In the genomic region with DNA sequence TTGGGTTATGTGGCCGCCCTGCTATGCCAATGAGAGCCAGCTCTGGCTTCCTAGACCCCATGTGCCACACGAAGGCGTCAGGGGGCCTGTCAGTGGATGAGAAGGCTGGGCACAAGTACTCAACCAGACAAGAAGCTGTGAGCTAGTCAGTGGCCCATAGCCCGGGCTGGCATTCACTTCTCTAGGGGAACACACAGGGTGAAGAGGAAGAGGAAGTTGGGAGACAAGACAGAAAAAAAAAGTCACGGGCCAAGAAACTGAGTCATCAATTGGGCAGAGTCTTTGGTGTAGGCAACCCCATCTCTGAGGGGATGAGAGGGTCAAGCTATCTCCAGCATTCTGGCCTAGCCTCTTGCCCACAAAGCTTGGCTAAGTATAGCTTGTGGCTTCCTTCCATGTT, we compare ENCODE assay signal across 14 mouse cellular contexts.
DNase-seq lines count a peak whose midpoint lies in the region; ATAC-seq lines count a peak whose summit lies in the region.
"Had no signal": no experiment of that assay in that cellular context is flagged by ENCODE, and none has a peak within 500 bp of the region (broad histone marks: within the 10 kb centered on the region; RNA-seq: fewer than 3 reads in every experiment).

No protein-coding gene starts in this region.

- peaks cover 43% of the 10 kb centered on the region for H3K4me1 ChIP-seq in hindbrain, embryonic 13.5 days (replicated peaks)
- peaks cover 18% of the 10 kb centered on the region for H3K4me1 ChIP-seq in hindbrain, embryonic 14.5 days (replicated peaks; ENCODE audit: control insufficient read depth, insufficient read depth, low read length)
- peaks cover 36% of the 10 kb centered on the region for H3K4me1 ChIP-seq in limb, embryonic 15.5 days

- ATAC-seq in hindbrain, embryonic 13.5 days (ENCODE audit: low FRiP score): no peak
- no peak for ATAC-seq in hindbrain, embryonic 14.5 days (ENCODE audit: low FRiP score)
- no peak for ATAC-seq in limb, embryonic 15.5 days (ENCODE audit: insufficient number of reproducible peaks, low FRiP score, low TSS enrichment, low read depth)
- ATAC-seq in megakaryocyte-erythroid progenitor cell, adult 5-6 weeks (replicated peaks; ENCODE audit: low FRiP score, low TSS enrichment, poor library complexity, severe bottlenecking): no peak
- ATAC-seq: activated CD4-positive, CD25-positive, alpha-beta regulatory T cell, adult 4 months had no signal

- 71% methylated on average over 5 of the region's 5 CpGs for WGBS in hindbrain, embryonic 13.5 days
- WGBS in hindbrain, embryonic 14.5 days: 68% methylated on average over 5 of the region's 5 CpGs
- 77% methylated on average over 5 of the region's 5 CpGs for WGBS in limb, embryonic 15.5 days

- no peak for DNase-seq in hindbrain, embryonic 14.5 days (ENCODE audit: low spot score)
- peak; percentile 36 for DNase-seq in 3134 (ENCODE audit: extremely low read depth, insufficient read length, low spot score)
- peak; percentile 28 for DNase-seq in NIH3T3 (ENCODE audit: low read depth)
- DNase-seq in embryo, embryonic 10.5 days (ENCODE audit: low spot score): no peak
- no peak for DNase-seq in gastrocnemius, postnatal 36 days
- DNase-seq: cerebellum, adult 8-10 months; kidney, adult 11 months; thymus, postnatal 4 days had no signal

- H3K9ac ChIP-seq in hindbrain, embryonic 13.5 days: no peak overlapping the region
- no peak overlapping the region for H3K9ac ChIP-seq in hindbrain, embryonic 14.5 days
- no peak overlapping the region for H3K9ac ChIP-seq in limb, embryonic 15.5 days
- H3K9ac ChIP-seq: heart, embryonic 13.5 days; liver, embryonic 14.5 days had no signal

- H3K9me3 ChIP-seq in hindbrain, embryonic 13.5 days: no peaks in the 10 kb centered on the region
- H3K9me3 ChIP-seq in hindbrain, embryonic 14.5 days (ENCODE audit: control insufficient read depth, low read length): no peaks in the 10 kb centered on the region
- H3K9me3 ChIP-seq in limb, embryonic 15.5 days: no peaks in the 10 kb centered on the region
- H3K9me3 ChIP-seq: heart, embryonic 13.5 days had no signal

- H3K36me3 ChIP-seq in hindbrain, embryonic 13.5 days: no peaks in the 10 kb centered on the region
- H3K36me3 ChIP-seq in hindbrain, embryonic 14.5 days (replicated peaks; ENCODE audit: control insufficient read depth, insufficient read depth): no peaks in the 10 kb centered on the region
- H3K36me3 ChIP-seq in limb, embryonic 15.5 days: no peaks in the 10 kb centered on the region
- H3K36me3 ChIP-seq: heart, embryonic 13.5 days had no signal

- H3K27ac ChIP-seq in hindbrain, embryonic 13.5 days: peak overlapping the region; percentile 52; the same call in 1 of the 2 replicates
- H3K27ac ChIP-seq in hindbrain, embryonic 14.5 days: no peak overlapping the region
- H3K27ac ChIP-seq in limb, embryonic 15.5 days: 0 out of 2 replicates have a peak overlapping the region, but pooled peaks have one; percentile 28
- H3K27ac ChIP-seq: heart, embryonic 13.5 days; liver, embryonic 14.5 days had no signal

- no peak overlapping the region for H3K4me3 ChIP-seq in hindbrain, embryonic 13.5 days
- H3K4me3 ChIP-seq in hindbrain, embryonic 14.5 days (replicated peaks; ENCODE audit: low read length): no peak overlapping the region
- no peak overlapping the region for H3K4me3 ChIP-seq in limb, embryonic 15.5 days
- H3K4me3 ChIP-seq: heart, embryonic 13.5 days had no signal

- H3K4me2 ChIP-seq in hindbrain, embryonic 13.5 days: no peak overlapping the region
- H3K4me2 ChIP-seq in hindbrain, embryonic 14.5 days (replicated peaks): no peak overlapping the region
- no peak overlapping the region for H3K4me2 ChIP-seq in limb, embryonic 15.5 days
- H3K4me2 ChIP-seq: heart, embryonic 13.5 days had no signal

- H3K27me3 ChIP-seq in hindbrain, embryonic 13.5 days: peaks cover 13% of the 10 kb centered on the region; the same call in 1 of the 2 replicates
- H3K27me3 ChIP-seq in hindbrain, embryonic 14.5 days (ENCODE audit: control insufficient read depth, insufficient read depth, low read length): no peaks in the 10 kb centered on the region
- H3K27me3 ChIP-seq in limb, embryonic 15.5 days: no peaks in the 10 kb centered on the region

- intact Hi-C loops in gastrocnemius, postnatal 36 days (cut with DNase I): no loop called here

Comparison
In these comparisons a context has a peak if more than half of its experiments do, and no peak if none do; other contexts are left out.
1. DNase-seq: peak in 3134 (single experiment) and NIH3T3 (single experiment); none in hindbrain, embryonic 14.5 days (single experiment), embryo, embryonic 10.5 days (single experiment) and gastrocnemius, postnatal 36 days (0 of 2).